Mouse (Mus musculus): ENCODE results near the gene Rgs3.

Rgs3 gene

GRCm38 (mm10) chr4:62607345-62607744 is 47.7 kb downstream of the Rgs3 start:
- no peak for DNase-seq

DNA sequence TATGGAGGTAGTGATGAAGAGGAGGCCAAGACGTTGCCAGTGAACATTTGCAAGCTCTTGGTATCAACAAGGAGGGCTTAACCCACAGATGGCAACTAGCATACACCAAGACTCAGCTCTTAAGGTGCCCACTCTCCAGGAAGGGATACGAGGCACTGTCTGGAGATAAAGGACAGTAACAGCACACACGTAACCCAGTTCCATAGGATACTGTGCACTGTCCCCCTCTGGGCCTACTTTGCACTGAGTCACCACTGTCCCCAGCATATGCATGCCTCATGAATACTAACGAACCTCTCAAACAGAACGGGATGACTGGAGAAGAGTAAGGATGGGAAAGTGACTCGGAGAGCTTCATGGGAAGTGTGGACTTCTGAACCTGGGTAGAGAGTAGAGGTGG is 48.2 kb downstream of the Rgs3 start:
- DNase-seq: no peak

DNA sequence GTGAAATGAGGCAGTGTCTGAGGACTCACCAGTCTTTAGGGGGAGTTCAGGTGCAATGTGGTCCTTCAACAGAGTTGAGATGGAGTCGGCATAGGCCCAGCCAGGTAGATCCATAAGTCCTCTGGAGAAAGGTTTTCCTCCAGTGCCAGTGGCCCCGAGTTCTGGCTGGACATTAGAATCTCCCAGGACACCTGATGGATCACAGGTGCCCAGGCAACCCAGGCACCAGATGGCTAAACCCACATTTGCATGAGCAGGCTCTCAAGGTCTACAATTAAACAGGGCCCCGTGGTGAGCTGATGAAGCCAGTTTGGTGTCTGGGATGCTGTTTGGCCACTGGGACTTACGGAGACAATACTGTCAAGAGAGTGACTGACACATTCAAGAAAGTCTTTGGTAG is 49.7 kb downstream of the Rgs3 start:
- no peak for DNase-seq

- DNase-seq: no peak
These were observed 50.6 kb downstream of the Rgs3 start for GRCm38 (mm10) chr4:62610142-62610675.

DNA sequence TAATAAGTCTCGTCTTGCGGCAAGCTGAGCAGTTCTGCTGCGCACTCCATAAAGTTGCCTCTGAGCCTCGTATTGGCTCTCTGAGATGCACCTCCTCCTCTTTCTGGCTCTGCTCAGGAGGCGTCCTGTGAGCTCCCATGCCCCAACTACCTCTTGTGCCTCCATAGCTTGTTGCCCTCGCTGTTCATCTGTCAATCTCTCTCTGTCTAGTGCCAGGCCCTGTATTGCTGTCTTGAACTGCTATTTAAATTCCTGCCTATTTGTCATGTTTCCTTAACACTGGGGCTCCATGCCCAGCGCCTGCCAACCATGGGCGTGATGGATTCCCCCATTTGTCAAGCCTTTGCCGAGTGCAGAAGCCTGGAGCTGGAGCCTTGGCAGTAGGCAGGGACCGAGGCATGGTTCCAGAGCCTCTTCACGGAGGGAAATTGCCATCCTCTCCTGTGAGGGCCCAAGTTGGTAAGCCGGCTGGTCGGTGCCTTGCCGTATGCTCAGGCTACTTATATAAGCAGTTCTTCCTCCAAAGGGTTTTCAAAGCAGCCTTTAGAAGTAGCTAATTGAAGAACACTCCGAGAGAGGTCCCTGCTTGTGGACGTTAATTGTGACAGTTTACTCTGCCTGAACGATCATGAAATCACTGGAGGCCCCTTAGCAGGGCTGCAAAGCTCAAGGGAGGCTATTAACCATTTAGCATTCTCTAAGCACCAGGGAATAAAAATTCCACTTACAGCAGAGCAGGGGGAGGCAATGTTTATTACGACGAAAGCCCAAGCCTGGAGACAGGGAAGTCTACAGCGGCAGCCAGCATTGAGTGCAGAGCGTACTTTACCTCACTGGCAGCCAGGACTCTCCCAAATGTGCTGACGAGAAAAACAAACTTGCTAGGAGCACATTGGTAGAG is 53.2 kb downstream of the Rgs3 start:
- peak; percentile 82 for DNase-seq

DNA sequence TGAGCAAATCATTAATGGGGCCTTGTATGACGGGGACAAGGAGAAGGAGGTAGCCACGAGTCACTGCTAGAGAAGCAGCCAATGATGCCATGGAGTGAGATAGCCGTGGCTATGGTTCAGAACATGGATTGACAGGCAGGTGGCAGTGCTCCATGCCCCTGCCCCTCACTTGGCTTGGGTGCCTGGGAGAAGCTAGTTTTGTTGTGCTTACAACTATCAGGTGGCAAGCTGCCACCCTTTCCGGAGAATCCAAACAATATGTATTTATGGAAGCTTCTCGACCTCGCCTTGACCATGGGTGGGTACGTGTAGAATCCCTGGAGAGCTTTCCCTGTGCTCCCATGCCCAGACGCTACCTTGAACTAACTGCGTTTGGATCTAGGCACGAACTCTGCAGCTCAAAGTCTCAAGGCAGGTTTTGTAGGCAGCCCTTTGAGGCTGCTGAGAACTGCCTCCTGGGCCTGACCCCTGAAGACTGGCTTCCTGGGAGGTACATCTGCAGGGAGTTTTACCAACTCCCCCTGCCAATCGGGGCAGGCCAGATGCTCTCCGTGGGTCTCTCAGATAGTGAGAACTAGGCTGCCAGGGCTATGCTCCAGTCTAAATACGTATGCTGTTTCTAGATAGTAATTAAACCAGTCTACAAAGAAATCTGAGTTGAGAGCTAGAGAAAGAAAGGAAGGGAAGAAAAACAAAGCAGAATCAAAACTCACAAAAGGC is 54.2 kb downstream of the Rgs3 start:
- peak; percentile 85 for DNase-seq

DNA sequence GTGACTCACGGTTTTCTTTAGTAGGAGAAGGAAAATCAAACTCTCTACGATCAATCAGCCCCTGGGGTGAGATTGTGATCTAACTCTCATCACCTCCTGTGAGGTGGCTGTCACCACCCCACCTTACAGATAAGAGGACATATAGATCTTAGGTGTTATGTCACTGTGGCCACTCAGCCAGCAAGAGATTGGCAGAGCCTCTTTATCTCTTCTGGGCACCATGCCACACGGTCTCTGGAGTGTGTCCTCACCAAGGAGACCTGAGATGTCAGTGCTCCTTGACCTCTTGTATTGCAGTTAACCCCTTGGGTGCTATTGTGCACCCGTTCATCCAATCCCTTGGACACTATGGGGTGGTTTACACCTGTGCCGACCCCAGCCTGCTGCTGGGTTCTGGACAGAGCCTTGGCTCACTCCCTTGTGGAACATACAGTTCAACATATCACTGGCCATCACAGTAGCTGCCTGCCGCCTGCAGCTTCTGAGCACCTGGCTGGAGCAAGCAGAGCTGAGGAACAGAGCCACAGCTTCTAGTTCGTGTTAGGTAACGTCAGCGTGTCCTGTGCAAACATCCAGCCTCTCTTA is 58.3 kb downstream of the Rgs3 start:
- no peak for DNase-seq

GRCm38 (mm10) chr4:62619232-62619964 is 59.8 kb downstream of the Rgs3 start:
- DNase-seq: peak; percentile 85

DNA sequence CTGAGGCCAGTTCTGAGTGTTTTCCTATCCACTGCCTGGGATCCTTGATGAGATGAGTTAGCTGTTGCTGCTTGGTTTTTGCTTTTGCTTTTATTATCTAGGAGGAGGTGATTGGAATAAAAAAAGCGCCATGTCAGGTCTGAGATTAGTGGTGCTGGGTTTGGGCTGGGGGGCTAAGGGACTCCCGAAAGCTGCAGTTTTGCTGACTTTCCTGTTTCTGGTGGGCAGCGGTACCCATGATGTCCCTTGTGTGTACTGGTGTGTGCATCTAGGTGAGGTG is 60.3 kb downstream of the Rgs3 start:
- no peak for DNase-seq

- DNase-seq: no peak
These were observed 61.5 kb downstream of the Rgs3 start for GRCm38 (mm10) chr4:62621151-62621550.

- DNase-seq: no peak
These were observed 62.4 kb downstream of the Rgs3 start for GRCm38 (mm10) chr4:62621880-62622675.

DNA sequence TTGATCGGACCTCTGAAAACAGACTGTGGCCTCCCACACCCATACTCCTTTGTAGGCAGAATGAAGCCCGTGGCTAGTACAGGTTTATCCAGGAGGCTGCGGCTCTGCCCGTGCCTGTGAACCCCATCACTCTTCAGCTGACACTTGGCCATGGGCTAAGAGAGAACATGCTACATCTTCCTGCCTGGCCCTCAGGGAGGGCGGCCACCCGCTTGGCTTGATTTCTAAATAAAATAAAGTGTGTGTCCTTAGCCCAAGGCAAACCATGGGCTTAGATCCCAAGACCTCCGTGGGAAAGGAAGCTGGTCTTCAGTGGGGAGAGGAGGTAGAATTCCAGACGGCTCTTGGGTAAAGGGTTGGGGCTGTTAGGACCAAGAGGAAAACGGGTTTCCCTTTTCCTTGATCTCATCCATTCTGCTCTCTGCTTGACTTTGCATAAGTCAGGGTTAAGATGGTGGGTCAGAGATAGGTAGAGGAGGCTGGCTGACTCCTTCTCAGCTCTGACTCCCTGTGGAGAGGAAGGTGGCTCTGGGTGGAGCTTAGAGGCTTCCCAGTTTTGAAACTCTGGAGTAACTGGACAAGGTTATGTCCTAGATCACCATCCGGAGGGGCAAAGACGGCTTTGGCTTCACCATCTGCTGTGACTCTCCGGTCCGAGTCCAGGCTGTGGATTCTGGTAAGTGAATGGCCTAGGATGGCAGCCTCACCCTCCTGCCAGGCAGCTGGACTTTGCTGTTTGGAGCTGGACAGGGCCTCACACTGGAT is 63.8 kb downstream of the Rgs3 start:
- DNase-seq: no peak

GRCm38 (mm10) chr4:62624679-62625450 is 65.2 kb downstream of the Rgs3 start:
- DNase-seq: no peak

- no peak for DNase-seq
These were observed 65.9 kb downstream of the Rgs3 start for GRCm38 (mm10) chr4:62625451-62626061.

DNA sequence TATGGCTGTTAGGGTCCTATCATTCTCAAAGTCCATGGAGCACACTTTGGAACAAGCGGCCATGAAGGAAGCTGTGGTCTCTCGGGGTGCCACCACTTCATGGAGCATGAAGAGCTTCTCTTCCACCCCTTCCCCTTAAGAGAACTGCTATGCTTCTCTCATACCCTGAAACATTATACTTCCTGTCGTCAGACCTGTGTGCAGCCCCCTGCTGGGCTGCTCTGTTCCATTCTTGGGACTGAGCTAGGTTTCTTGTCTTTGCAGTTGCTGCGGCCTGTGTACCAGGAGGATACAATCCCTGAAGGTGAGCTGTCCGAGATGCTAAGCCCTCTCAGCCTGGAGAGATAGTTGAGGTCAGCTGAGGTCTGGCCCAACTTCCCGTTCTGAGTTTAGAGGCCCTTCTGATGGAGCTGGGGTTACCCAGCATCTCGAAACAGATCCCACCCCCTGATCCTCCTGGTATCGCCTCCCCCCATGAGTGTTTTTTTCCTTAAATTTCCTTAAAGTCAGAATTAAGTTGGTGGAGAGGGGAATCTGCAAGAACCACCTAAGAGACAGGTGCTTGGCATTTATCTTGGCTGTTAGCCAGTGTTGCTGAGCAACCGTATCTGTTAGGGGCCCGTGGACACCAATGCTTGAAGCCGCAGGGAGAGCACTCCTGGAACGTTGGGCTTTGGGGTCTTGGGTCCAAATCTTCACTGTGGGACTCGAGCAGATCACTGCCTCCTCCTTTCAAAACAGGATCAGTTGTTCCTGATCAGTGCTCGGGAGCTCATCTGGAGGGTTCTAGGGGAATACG is 66.8 kb downstream of the Rgs3 start:
- DNase-seq: no peak

- peak; percentile 49 for DNase-seq
These were observed 67.7 kb downstream of the Rgs3 start for GRCm38 (mm10) chr4:62627331-62627730.

GRCm38 (mm10) chr4:62628547-62628946 is 68.9 kb downstream of the Rgs3 start:
- no peak for DNase-seq

DNA sequence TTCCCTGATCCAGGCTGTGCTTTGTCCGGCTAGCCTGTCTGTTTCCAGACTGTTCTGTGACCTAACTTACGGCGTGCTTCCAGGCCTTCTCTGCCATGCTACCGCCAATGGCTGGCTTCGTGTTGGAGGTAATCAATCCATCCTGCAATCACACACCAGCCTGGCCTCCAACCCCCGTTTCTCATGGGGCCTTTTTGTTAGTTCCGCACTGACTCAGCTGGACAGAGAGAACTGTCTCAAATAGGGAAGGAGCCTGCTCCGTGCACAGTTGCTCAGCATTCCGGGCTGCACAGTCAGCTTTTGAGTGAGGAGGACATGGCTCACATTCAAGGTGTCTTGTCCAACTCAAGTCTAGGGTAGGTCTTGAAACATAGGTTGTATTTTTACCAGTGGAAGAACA is 69.8 kb downstream of the Rgs3 start:
- DNase-seq: peak; percentile 54

- DNase-seq: peak; percentile 65
These were observed 70.3 kb downstream of the Rgs3 start for GRCm38 (mm10) chr4:62629905-62630304.

Data from lung, postnatal 36 days (tissue).